Mouse (Mus musculus) B cell, adult 67 days (primary cell): ENCODE data around the gene Golga1. TPM values are rescaled to one million over a fixed set of nuclear protein-coding genes. Genes with fewer than 3 reads are reported as not detected.

Experiments used
- total RNA-seq, 2 experiments: library from RNA; stranded (reverse); gene quantifications; 4 replicates each; pipeline ENCODE4 v1.2.4; 2023

The Golga1 gene
- total RNA-seq = 10 to 100 TPM; 35.6 to 41.4 TPM

GRCm38 (mm10) chr2:39065400-39065987, at the start of gene Golga1:
Golga1 (minus strand) TSS chr2:39065541.

GRCm38 (mm10) chr2:39005574-39006079, 59.7 kb downstream of the Golga1 start, which contains the start of gene Rpl35:
Rpl35 (minus strand) TSS chr2:39005624.

DNA sequence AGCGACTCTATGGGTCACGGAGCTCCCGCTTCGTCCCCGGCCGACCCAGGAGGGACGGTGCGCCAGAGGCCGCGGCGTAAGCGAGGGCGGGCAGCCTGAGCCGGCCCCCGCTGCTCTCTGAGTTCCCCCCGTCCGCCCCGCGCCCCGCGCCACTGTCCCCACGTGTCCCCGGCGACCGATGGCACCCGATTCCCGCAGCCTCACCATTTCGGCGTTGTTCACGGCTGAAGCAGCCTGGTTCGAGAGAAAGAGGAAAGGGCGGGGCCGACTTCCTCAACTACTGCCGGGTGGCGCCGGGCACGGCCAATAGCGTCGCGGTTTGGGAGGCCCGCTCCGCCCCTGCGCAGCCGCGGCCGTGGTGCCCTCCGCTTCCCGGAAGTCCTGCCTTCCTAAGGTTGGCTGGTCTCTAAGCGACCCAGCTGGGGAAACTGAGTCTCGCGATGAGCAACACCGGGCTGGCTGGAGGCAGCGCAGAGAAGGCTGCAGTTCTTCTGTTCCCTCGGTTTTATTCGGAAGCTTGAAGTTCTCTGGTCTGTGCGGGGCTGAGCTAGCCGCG, 60.4 kb downstream of the Golga1 start, which contains the start of gene Arpc5l:
TSS of gene Arpc5l (plus strand) at position 469 of the 556 bp plus-strand sequence.

GRCm38 (mm10) chr2:38997386-38998374, 67.7 kb downstream of the Golga1 start, which contains the start of gene Wdr38:
Wdr38 (plus strand) TSS chr2:38997476.

Other genes starting within 250 kb of the Golga1 start
- gene Nr6a1, start 137.9 kb downstream of the Golga1 start, total RNA-seq = 1 to 10 TPM; 2.2 to 2.4 TPM
- not detected for gene Olfml2a, start 133.6 kb downstream of the Golga1 start, total RNA-seq
- under 1 TPM; 0.52 to 0.62 TPM for gene Wdr38, start 68.1 kb downstream of the Golga1 start, total RNA-seq
- 100 to 1,000 TPM; 202 to 222 TPM for gene Arpc5l, start 60.2 kb downstream of the Golga1 start, total RNA-seq
- 100 to 1,000 TPM; 716 to 808 TPM for gene Rpl35, start 59.9 kb downstream of the Golga1 start, total RNA-seq
- 10 to 100 TPM; 43.6 to 46.4 TPM for gene Scai, start 125.2 kb upstream of the Golga1 start, total RNA-seq
- 10 to 100 TPM; 77.1 to 80.2 TPM for gene Ppp6c, start 160.9 kb upstream of the Golga1 start, total RNA-seq